10 mouse cellular contexts compared by ENCODE assay signal in the genomic region with DNA sequence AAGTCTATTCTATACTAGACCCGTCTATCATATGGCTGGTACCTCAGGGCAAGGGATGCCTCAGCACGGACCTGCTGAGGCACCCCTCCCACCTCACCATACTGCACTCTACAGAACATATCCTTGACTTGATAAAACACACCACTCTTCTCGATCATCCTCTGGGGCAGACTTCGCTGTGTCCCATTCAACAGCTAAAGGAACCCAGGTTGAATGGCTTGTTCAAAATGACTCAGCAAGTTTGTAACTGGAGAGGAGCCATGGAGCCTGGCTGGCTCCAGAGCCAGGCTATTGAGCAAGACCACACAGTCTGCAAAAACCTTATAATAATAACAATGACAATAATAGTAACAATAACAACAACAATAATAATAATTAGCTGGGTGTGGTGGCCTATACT. TPM values are rescaled to one million over a fixed set of nuclear protein-coding genes. Genes with fewer than 3 reads are reported as not detected.
DNase-seq lines count a peak whose midpoint lies in the region; ATAC-seq lines count a peak whose summit lies in the region.
"Had no signal": no experiment of that assay in that cellular context is flagged by ENCODE, and none has a peak within 500 bp of the region (broad histone marks: within the 10 kb centered on the region; RNA-seq: fewer than 3 reads in every experiment).

No protein-coding gene starts in this region.

- ATAC-seq in CD4-positive, CD25-positive, alpha-beta regulatory T cell, adult 4 months, result no peak

- intact Hi-C loops in heart, postnatal 36 days (cut with DNase I), result no loop called here

- DNase-seq in adrenal gland, adult 2 months, result peak; percentile 73
- no peak for DNase-seq in adrenal gland, adult 8-10 months
- peak; percentile 41 to 69 for DNase-seq in urinary bladder, postnatal 36 days (ENCODE audit: low spot score in 2 of 2)
- no peak for DNase-seq in urinary bladder, adult 2 months (ENCODE audit: low spot score)
- peak; percentile 63 to 73 for DNase-seq in heart, postnatal 36 days
- no peak for DNase-seq in embryo, embryonic 9.5 days (ENCODE audit: extremely low spot score)
- no peak for DNase-seq in spleen, postnatal 10 days (ENCODE audit: low spot score in 2 of 2)
- DNase-seq: kidney, postnatal 14 days; thymus, postnatal 36 days had no signal

RNA-seq across cellular contexts. Expression of a gene that starts 13.9 kb away (rescaled TPM):
- 10 to 100 TPM; 59.7 to 73.4 TPM for total RNA-seq in adrenal gland, adult 2 months (2021)
- polyA plus RNA-seq in adrenal gland, adult 2 months (2012; rRNA removed), result 34.3 and 35.6 TPM in 2 replicates
- total RNA-seq in adrenal gland, adult 8-10 months (2022), result 10 to 100 TPM; 45.9 to 89.0 (median 70.6) TPM
- polyA plus RNA-seq in urinary bladder, adult 2 months (2012; rRNA removed), result 167 and 198 TPM in 2 replicates
- total RNA-seq in heart, postnatal 36 days (2021), result 10 to 100 TPM; 51.7 to 57.9 TPM
- polyA plus RNA-seq in CD4-positive, CD25-positive, alpha-beta regulatory T cell, adult 4 months (2017; shearing (Covaris generic)), result 10 to 100 TPM; 78.2 to 90.0 TPM

RNA-seq across cellular contexts. Expression of a gene that starts 24.2 kb away (rescaled TPM):
- total RNA-seq in adrenal gland, adult 2 months (2021), result 10 to 100 TPM; 54.9 to 55.8 TPM
- polyA plus RNA-seq in adrenal gland, adult 2 months (2012; rRNA removed), result 18.2 and 21.7 TPM in 2 replicates
- total RNA-seq in adrenal gland, adult 8-10 months (2022), result 10 to 100 TPM; 61.9 to 93.4 (median 75.7) TPM
- 24.2 and 27.0 TPM in 2 replicates for polyA plus RNA-seq in urinary bladder, adult 2 months (2012; rRNA removed)
- 10 to 100 TPM; 30.3 to 38.7 TPM for total RNA-seq in heart, postnatal 36 days (2021)
- 10 to 100 TPM; 56.6 to 60.7 TPM for polyA plus RNA-seq in CD4-positive, CD25-positive, alpha-beta regulatory T cell, adult 4 months (2017; shearing (Covaris generic))

Comparison
In these comparisons a context has a peak if more than half of its experiments do, and no peak if none do; other contexts are left out.
1. DNase-seq: peak in adrenal gland, adult 2 months (single experiment), urinary bladder, postnatal 36 days (2 of 2) and heart, postnatal 36 days (2 of 2); none in adrenal gland, adult 8-10 months (single experiment), urinary bladder, adult 2 months (single experiment), embryo, embryonic 9.5 days (single experiment) and spleen, postnatal 10 days (0 of 2).